21 mouse cellular contexts compared by ENCODE assay signal in genomic region chr7:111701788-111702187, GRCm38 (mm10).
DNase-seq lines count a peak whose midpoint lies in the region; ATAC-seq and TF ChIP-seq lines count a peak whose summit lies in the region.
"Had no signal": no experiment of that assay in that cellular context is flagged by ENCODE, and none has a peak within 500 bp of the region (broad histone marks: within the 10 kb centered on the region; RNA-seq: fewer than 3 reads in every experiment).

No protein-coding gene starts in this region.

- no peaks in the 10 kb centered on the region for H3K4me1 ChIP-seq in stomach, postnatal 0 days (replicated peaks; ENCODE audit: control insufficient read depth, insufficient read depth)
- no peaks in the 10 kb centered on the region for H3K4me1 ChIP-seq in liver, embryonic 12.5 days

- TF ChIP-seq CTCF in stomach, postnatal 0 days (IDR thresholded peaks at IDR 0.05; ENCODE audit: low read depth) = no peak

- peak; percentile 24 for DNase-seq in urinary bladder, postnatal 14 days (ENCODE audit: low spot score)
- DNase-seq in urinary bladder, postnatal 25 days (ENCODE audit: low spot score) = no peak
- DNase-seq in fat pad, adult 2 months (ENCODE audit: extremely low read depth, low read depth, low spot score) = peak; percentile 98
- DNase-seq in gonadal fat pad, adult 2 months (ENCODE audit: low read depth) = peak; percentile 99
- DNase-seq in stomach, postnatal 0 days (ENCODE audit: low spot score) = no peak
- DNase-seq in embryo, embryonic 11 days = no peak
- no peak for DNase-seq in spleen, postnatal 10 days (ENCODE audit: low spot score in 2 of 2)
- DNase-seq: adrenal gland, adult 2 months; adrenal gland, adult 8-10 months; adrenal gland, postnatal 10 days; adrenal gland, postnatal 14 days; adrenal gland, postnatal 25 days; adrenal gland, postnatal 36 days; B cell, adult 2 months; cerebellum, adult 11 months; cerebellum, adult 11-12 months had no signal

- H3K4me3 ChIP-seq in stomach, postnatal 0 days (ENCODE audit: low read depth, low read length) = no peak overlapping the region
- no peak overlapping the region for H3K4me3 ChIP-seq in liver, embryonic 12.5 days

- H3K27ac ChIP-seq in stomach, postnatal 0 days (replicated peaks) = peak overlapping the region; percentile 70
- H3K27ac ChIP-seq in liver, embryonic 12.5 days = no peak overlapping the region

- H3K9ac ChIP-seq in stomach, postnatal 0 days (ENCODE audit: low read length) = no peak overlapping the region
- no peak overlapping the region for H3K9ac ChIP-seq in liver, embryonic 12.5 days

- peak; percentile 85 for TF ChIP-seq EP300 in stomach, postnatal 0 days (optimal IDR thresholded peaks at IDR 0.05)

- H3K4me2 ChIP-seq in stomach, postnatal 0 days (replicated peaks; ENCODE audit: low read depth) = no peak overlapping the region
- no peak overlapping the region for H3K4me2 ChIP-seq in liver, embryonic 12.5 days

- H3K36me3 ChIP-seq in stomach, postnatal 0 days (ENCODE audit: control insufficient read depth, insufficient read depth, low read length) = no peaks in the 10 kb centered on the region
- H3K36me3 ChIP-seq in liver, embryonic 12.5 days = no peaks in the 10 kb centered on the region
- H3K36me3 ChIP-seq: G1E had no signal

- no peaks in the 10 kb centered on the region for H3K9me3 ChIP-seq in stomach, postnatal 0 days (ENCODE audit: control insufficient read depth, low read length)
- no peaks in the 10 kb centered on the region for H3K9me3 ChIP-seq in liver, embryonic 12.5 days (replicated peaks)

- peak; percentile 29; the same call in 1 of the 2 replicates for ATAC-seq in stomach, postnatal 0 days (ENCODE audit: low FRiP score, low TSS enrichment)
- no peak for ATAC-seq in liver, embryonic 12.5 days
- ATAC-seq: activated CD4-positive, CD25-positive, alpha-beta regulatory T cell, adult 4 months; CD4-positive, CD25-positive, alpha-beta regulatory T cell, adult 4 months; Patski had no signal

- H3K27me3 ChIP-seq in stomach, postnatal 0 days (ENCODE audit: control insufficient read depth, insufficient read depth, low read length) = no peaks in the 10 kb centered on the region
- 0 out of 2 replicates have a peak, but pooled peaks cover 3% of the 10 kb centered on the region for H3K27me3 ChIP-seq in liver, embryonic 12.5 days (replicated peaks)
- H3K27me3 ChIP-seq: Patski had no signal

Comparison
In these comparisons a context has a peak if more than half of its experiments do, and no peak if none do; other contexts are left out.
1. DNase-seq: peak in urinary bladder, postnatal 14 days (single experiment), fat pad, adult 2 months (single experiment) and gonadal fat pad, adult 2 months (single experiment); none in urinary bladder, postnatal 25 days (single experiment), stomach, postnatal 0 days (single experiment), embryo, embryonic 11 days (single experiment) and spleen, postnatal 10 days (0 of 2).